Mouse (Mus musculus): ENCODE data around the gene Fcgr2b.
"Not testable (repeated sequence)": the region's sequence is repeated elsewhere in the genome, so short reads cannot be mapped to it uniquely, and the experiment has no call there.

The Fcgr2b gene

GRCm38 (mm10) chr1:170975751-170976161, 591 bp downstream of the Fcgr2b start:
- DNase-seq (ENCODE audit: low spot score), result peak; percentile 25

GRCm38 (mm10) chr1:170975350-170975749, 997 bp downstream of the Fcgr2b start:
- DNase-seq (ENCODE audit: low spot score), result not testable (repeated sequence)

GRCm38 (mm10) chr1:170974736-170975135, 1.6 kb downstream of the Fcgr2b start:
- no peak for DNase-seq (ENCODE audit: low spot score)

GRCm38 (mm10) chr1:170974171-170974570, 2.2 kb downstream of the Fcgr2b start:
- no peak for DNase-seq (ENCODE audit: low spot score)

- no peak for DNase-seq (ENCODE audit: low spot score)
Measured at GRCm38 (mm10) chr1:170972936-170973335, 3.4 kb downstream of the Fcgr2b start.

GRCm38 (mm10) chr1:170972494-170972893, 3.9 kb downstream of the Fcgr2b start:
- DNase-seq (ENCODE audit: low spot score), result no peak

- no peak for DNase-seq (ENCODE audit: low spot score)
Measured at GRCm38 (mm10) chr1:170968576-170968975, 7.8 kb downstream of the Fcgr2b start.

- no peak for DNase-seq (ENCODE audit: low spot score)
Measured at GRCm38 (mm10) chr1:170967581-170967980, 8.8 kb downstream of the Fcgr2b start.

- no peak for DNase-seq (ENCODE audit: low spot score)
Measured at GRCm38 (mm10) chr1:170963087-170963486, 13.3 kb downstream of the Fcgr2b start.

- no peak for DNase-seq (ENCODE audit: low spot score)
Measured at GRCm38 (mm10) chr1:170962301-170962700, 14.0 kb downstream of the Fcgr2b start.

- DNase-seq (ENCODE audit: low spot score), result no peak
Measured at GRCm38 (mm10) chr1:170961101-170961500, 15.2 kb downstream of the Fcgr2b start.

- no peak for DNase-seq (ENCODE audit: low spot score)
Measured at GRCm38 (mm10) chr1:170959791-170960190, 16.6 kb downstream of the Fcgr2b start.

- DNase-seq (ENCODE audit: low spot score), result no peak
Measured at GRCm38 (mm10) chr1:170958225-170958624, 18.1 kb downstream of the Fcgr2b start.

- no peak for DNase-seq (ENCODE audit: low spot score)
Measured at GRCm38 (mm10) chr1:170953192-170953591, 23.2 kb downstream of the Fcgr2b start.

- DNase-seq (ENCODE audit: low spot score), result no peak
Measured at GRCm38 (mm10) chr1:170950772-170951171, 25.6 kb downstream of the Fcgr2b start.

- not testable (repeated sequence) for DNase-seq (ENCODE audit: low spot score)
Measured at GRCm38 (mm10) chr1:170944908-170945307, 31.4 kb downstream of the Fcgr2b start.

GRCm38 (mm10) chr1:170944151-170944550, 32.2 kb downstream of the Fcgr2b start:
- not testable (repeated sequence) for DNase-seq (ENCODE audit: low spot score)

GRCm38 (mm10) chr1:170939255-170939654, 37.1 kb downstream of the Fcgr2b start:
- peak; percentile 12 for DNase-seq (ENCODE audit: low spot score)

GRCm38 (mm10) chr1:170934383-170934782, 42.0 kb downstream of the Fcgr2b start:
- no peak for DNase-seq (ENCODE audit: low spot score)

- DNase-seq (ENCODE audit: low spot score), result no peak
Measured at GRCm38 (mm10) chr1:170933940-170934339, 42.4 kb downstream of the Fcgr2b start.

GRCm38 (mm10) chr1:170933386-170933920, 42.9 kb downstream of the Fcgr2b start:
- DNase-seq (ENCODE audit: low spot score), result no peak

- no peak for DNase-seq (ENCODE audit: low spot score)
Measured at GRCm38 (mm10) chr1:170932043-170932442, 44.3 kb downstream of the Fcgr2b start.

GRCm38 (mm10) chr1:170929245-170929644, 47.1 kb downstream of the Fcgr2b start:
- no peak for DNase-seq (ENCODE audit: low spot score)

GRCm38 (mm10) chr1:170928467-170928866, 47.9 kb downstream of the Fcgr2b start:
- DNase-seq (ENCODE audit: low spot score), result no peak
